Comparison of ENCODE assay signal across 22 mouse cellular contexts in the genomic region with DNA sequence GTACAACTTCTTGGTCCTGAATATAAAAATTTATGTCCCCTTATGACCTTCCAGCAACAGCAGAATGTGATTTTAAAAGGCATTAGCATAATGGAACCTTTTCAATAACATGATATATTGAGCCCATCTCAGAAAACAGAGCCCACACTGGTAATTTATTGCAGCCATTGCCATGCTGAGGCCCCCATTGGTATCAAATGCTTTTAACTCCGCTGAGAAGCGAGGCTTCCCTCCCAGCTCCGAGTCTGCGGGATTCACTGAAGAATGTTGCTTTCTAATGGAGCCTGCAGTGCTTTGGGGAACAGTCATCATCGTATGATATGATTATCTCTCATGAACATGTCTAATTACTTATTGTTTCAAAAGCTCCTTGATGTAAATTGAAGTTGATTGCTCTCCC.
"Had no signal": no experiment of that assay in that cellular context is flagged by ENCODE, and none has a peak within 500 bp of the region (broad histone marks: within the 10 kb centered on the region; RNA-seq: fewer than 3 reads in every experiment).

No protein-coding gene starts in this region.

- H3K4me2 ChIP-seq: limb, embryonic 13.5 days; liver, embryonic 12.5 days; liver, embryonic 15.5 days; lung, embryonic 15.5 days; midbrain, embryonic 11.5 days; neural tube, embryonic 12.5 days had no signal

- H3K4me3 ChIP-seq: layer of hippocampus, adult 2 months; limb, embryonic 10.5 days; limb, embryonic 13.5 days; liver, embryonic 12.5 days; liver, embryonic 15.5 days; lung, embryonic 15.5 days; megakaryocyte, embryonic 14.5 days; myocyte; neural tube, embryonic 12.5 days had no signal

- H3K9ac ChIP-seq: limb, embryonic 13.5 days; liver, embryonic 12.5 days; liver, embryonic 15.5 days; lung, embryonic 15.5 days; neural tube, embryonic 12.5 days had no signal

- H3K27ac ChIP-seq: kidney, postnatal 0 days; layer of hippocampus, adult 2 months; limb, embryonic 10.5 days; limb, embryonic 13.5 days; liver, embryonic 12.5 days; liver, embryonic 15.5 days; lung, embryonic 15.5 days; neural tube, embryonic 12.5 days had no signal

- DNase-seq: kidney, adult 2 months; kidney, postnatal 25 days; layer of hippocampus, adult 9-11 months; liver; lung, adult 18-20 months; lung, postnatal 10 days; lung, postnatal 36 days; midbrain, embryonic 14.5 days; thymus, adult 18-20 months; thymus, postnatal 36 days had no signal

- H3K9me3 ChIP-seq: limb, embryonic 10.5 days; limb, embryonic 13.5 days; liver, embryonic 12.5 days; liver, embryonic 15.5 days; lung, embryonic 15.5 days; neural tube, embryonic 12.5 days had no signal

- H3K4me1 ChIP-seq: limb, embryonic 10.5 days; liver, embryonic 12.5 days; liver, embryonic 15.5 days; lung, embryonic 15.5 days; megakaryocyte, embryonic 14.5 days had no signal

- H3K36me3 ChIP-seq: limb, embryonic 10.5 days; limb, embryonic 13.5 days; liver, embryonic 12.5 days; liver, embryonic 15.5 days; lung, embryonic 15.5 days; neural tube, embryonic 12.5 days had no signal

- H3K27me3 ChIP-seq: limb, embryonic 13.5 days; liver, embryonic 12.5 days; liver, embryonic 15.5 days; lung, embryonic 15.5 days; megakaryocyte, embryonic 14.5 days; neural tube, embryonic 12.5 days had no signal

- ATAC-seq: intestine, postnatal 0 days; liver, embryonic 12.5 days had no signal
